Mouse (Mus musculus): ENCODE data around the gene Cmpk2.

Cmpk2 gene

GRCm38 (mm10) chr12:26478196-26479004 lies 9.4 kb downstream of the Cmpk2 start:
- no peak for DNase-seq (ENCODE audit: low spot score in 2 of 2)

- DNase-seq (ENCODE audit: low spot score in 2 of 2): peak; percentile 35 to 69
These were observed 17.0 kb downstream of the Cmpk2 start for GRCm38 (mm10) chr12:26485738-26486580.

GRCm38 (mm10) chr12:26487874-26488616 lies 19.0 kb downstream of the Cmpk2 start:
- peak in 1 of 2 experiments; percentile 27 for DNase-seq (ENCODE audit: low spot score in 2 of 2)

- DNase-seq (ENCODE audit: low spot score in 2 of 2): no peak
These were observed 19.7 kb downstream of the Cmpk2 start for GRCm38 (mm10) chr12:26488617-26489274.

GRCm38 (mm10) chr12:26489942-26490341 lies 20.9 kb downstream of the Cmpk2 start:
- no peak for DNase-seq (ENCODE audit: low spot score in 2 of 2)

GRCm38 (mm10) chr12:26501042-26501441 lies 32.0 kb downstream of the Cmpk2 start:
- DNase-seq (ENCODE audit: low spot score in 2 of 2): no peak

GRCm38 (mm10) chr12:26510971-26511370 lies 42.0 kb downstream of the Cmpk2 start:
- no peak for DNase-seq (ENCODE audit: low spot score in 2 of 2)

GRCm38 (mm10) chr12:26518206-26518605 lies 49.2 kb downstream of the Cmpk2 start:
- DNase-seq (ENCODE audit: low spot score in 2 of 2): no peak

GRCm38 (mm10) chr12:26524943-26525697 lies 56.1 kb downstream of the Cmpk2 start:
- peak; percentile 4 to 12 for DNase-seq (ENCODE audit: low spot score in 2 of 2)

- DNase-seq (ENCODE audit: low spot score in 2 of 2): no peak
These were observed 56.7 kb downstream of the Cmpk2 start for GRCm38 (mm10) chr12:26525698-26526026.

Measured in spleen, postnatal 36 days (tissue).